12 mouse cellular contexts compared by ENCODE assay signal in genomic region chr5:9338756-9339510, GRCm38 (mm10).
DNase-seq lines count a peak whose midpoint lies in the region; ATAC-seq lines count a peak whose summit lies in the region.
"Had no signal": no experiment of that assay in that cellular context is flagged by ENCODE, and none has a peak within 500 bp of the region (broad histone marks: within the 10 kb centered on the region; RNA-seq: fewer than 3 reads in every experiment).

No protein-coding gene starts in this region.

- WGBS in forebrain, embryonic 11.5 days = 33% methylated on average over 7 of the region's 7 CpGs
- WGBS in hindbrain, embryonic 15.5 days = 31% methylated on average over 7 of the region's 7 CpGs
- 34% methylated on average over 7 of the region's 7 CpGs for WGBS in neural tube, embryonic 14.5 days

- 0 out of 2 replicates have a peak overlapping the region, but pooled peaks have one; percentile 5 for H3K4me2 ChIP-seq in forebrain, embryonic 11.5 days (ENCODE audit: low read depth, low read length, severe bottlenecking)
- peak overlapping the region; percentile 8; the same call in 1 of the 2 replicates for H3K4me2 ChIP-seq in hindbrain, embryonic 15.5 days
- H3K4me2 ChIP-seq in neural tube, embryonic 14.5 days (ENCODE audit: low read depth, low read length) = peak overlapping the region; percentile 12; the same call in 1 of the 2 replicates

- 0 out of 2 replicates have a peak, but pooled peaks cover 3% of the 10 kb centered on the region for H3K4me1 ChIP-seq in forebrain, embryonic 11.5 days (replicated peaks; ENCODE audit: control insufficient read depth, insufficient read depth, low read length)
- peaks cover 16% of the 10 kb centered on the region for H3K4me1 ChIP-seq in hindbrain, embryonic 15.5 days (replicated peaks)
- peaks cover 10% of the 10 kb centered on the region for H3K4me1 ChIP-seq in neural tube, embryonic 14.5 days (ENCODE audit: control insufficient read depth, insufficient read depth, low read length)

- H3K9me3 ChIP-seq in forebrain, embryonic 11.5 days (ENCODE audit: control insufficient read depth, low read length) = no peaks in the 10 kb centered on the region
- H3K9me3 ChIP-seq in hindbrain, embryonic 15.5 days = no peaks in the 10 kb centered on the region
- H3K9me3 ChIP-seq in neural tube, embryonic 14.5 days (ENCODE audit: control insufficient read depth, low read length) = no peaks in the 10 kb centered on the region

- 0 out of 2 replicates have a peak, but pooled peaks have one; percentile 16 for ATAC-seq in frontal cortex, adult (ENCODE audit: low TSS enrichment)
- peak; percentile 88 for ATAC-seq in forebrain, embryonic 11.5 days (replicated peaks; ENCODE audit: low FRiP score)
- ATAC-seq in hindbrain, embryonic 15.5 days (ENCODE audit: low FRiP score, low read depth) = peak; percentile 86
- ATAC-seq in neural tube, embryonic 14.5 days (ENCODE audit: low read depth) = peak; percentile 90

- peak overlapping the region; percentile 70 for H3K27ac ChIP-seq in forebrain, embryonic 11.5 days (ENCODE audit: low read depth, low read length)
- peak overlapping the region; percentile 85 for H3K27ac ChIP-seq in hindbrain, embryonic 15.5 days (replicated peaks)
- H3K27ac ChIP-seq in neural tube, embryonic 14.5 days (ENCODE audit: low read depth, low read length) = peak overlapping the region; percentile 95

- no peaks in the 10 kb centered on the region for H3K36me3 ChIP-seq in forebrain, embryonic 11.5 days (ENCODE audit: control insufficient read depth, insufficient read depth, low read length)
- no peaks in the 10 kb centered on the region for H3K36me3 ChIP-seq in hindbrain, embryonic 15.5 days
- no peaks in the 10 kb centered on the region for H3K36me3 ChIP-seq in neural tube, embryonic 14.5 days (ENCODE audit: control insufficient read depth, insufficient read depth, low read length)

- no peak for DNase-seq in frontal cortex, postnatal 10 days (ENCODE audit: low spot score in 2 of 2)
- DNase-seq in forebrain, embryonic 11.5 days (ENCODE audit: low spot score) = no peak
- DNase-seq in lung, postnatal 36 days = no peak
- DNase-seq in cerebellum, postnatal 14 days = no peak
- no peak for DNase-seq in kidney, adult 9 months
- DNase-seq: gastrocnemius, postnatal 36 days; kidney, adult 2 months; liver; thymus, adult 2 months had no signal

- no peak overlapping the region; the same call in 1 of the 2 replicates for H3K9ac ChIP-seq in forebrain, embryonic 11.5 days (ENCODE audit: low read length)
- peak overlapping the region; percentile 15; the same call in 1 of the 2 replicates for H3K9ac ChIP-seq in hindbrain, embryonic 15.5 days
- peak overlapping the region; percentile 39; the same call in 1 of the 2 replicates for H3K9ac ChIP-seq in neural tube, embryonic 14.5 days (replicated peaks; ENCODE audit: low read depth, low read length)

- H3K27me3 ChIP-seq in forebrain, embryonic 11.5 days (ENCODE audit: control insufficient read depth, insufficient read depth, low read length) = no peaks in the 10 kb centered on the region
- H3K27me3 ChIP-seq in hindbrain, embryonic 15.5 days = no peaks in the 10 kb centered on the region
- no peaks in the 10 kb centered on the region for H3K27me3 ChIP-seq in neural tube, embryonic 14.5 days (ENCODE audit: control insufficient read depth, insufficient read depth, low read length)

- no peak overlapping the region for H3K4me3 ChIP-seq in forebrain, embryonic 11.5 days (ENCODE audit: low read depth, low read length)
- H3K4me3 ChIP-seq in hindbrain, embryonic 15.5 days = no peak overlapping the region
- H3K4me3 ChIP-seq in neural tube, embryonic 14.5 days (ENCODE audit: low read depth, low read length) = no peak overlapping the region

Comparison
In these comparisons a context has a peak if more than half of its experiments do, and no peak if none do; other contexts are left out.
1. ATAC-seq: peak in every context shown above with its lines; median percentile 90 in neural tube, embryonic 14.5 days; 88 in forebrain, embryonic 11.5 days; 86 in hindbrain, embryonic 15.5 days; 16 in frontal cortex, adult.